Mouse (Mus musculus) bone marrow macrophage, adult 2 months (primary cell): ENCODE results near the gene Hmga1b. TPM values are rescaled to one million over a fixed set of nuclear protein-coding genes. Genes with fewer than 3 reads are reported as not detected.

Experiments used
- H3K27ac ChIP-seq: 2 replicates; pipeline ENCODE4 v1.5.1; 2012; ENCODE audit warnings: low read depth, low read length; ENCODE audit not compliant: insufficient read depth
- H3K4me1 ChIP-seq: 2 replicates; pipeline ENCODE4 v1.6.1; 2012; ENCODE audit warnings: low read length; ENCODE audit not compliant: control insufficient read depth, insufficient read depth
- H3K4me3 ChIP-seq: 2 replicates; pipeline ENCODE4 v1.5.1; 2012; ENCODE audit warnings: mild to moderate bottlenecking, low read length, moderate library complexity; ENCODE audit not compliant: insufficient read depth
- CTCF ChIP-seq: IDR thresholded peaks from 2 replicates; pipeline ENCODE4 v1.5.1; 2012; ENCODE audit warnings: low read depth, mild to moderate bottlenecking, low read length, moderate library complexity
- POLR2A ChIP-seq: IDR thresholded peaks from 2 replicates; pipeline ENCODE4 v1.6.1; 2012; ENCODE audit warnings: mild to moderate bottlenecking, low read depth, low read length, borderline replicate concordance
- polyA plus RNA-seq: library from polyadenylated mRNA; stranded (reverse); fragments of >200 nt; gene quantifications from 2 replicates; pipeline ENCODE4 v1.2.4, GENCODE M21; 2012; ENCODE audit not compliant: missing spikeins, insufficient read depth, insufficient read length

Gene Hmga1b
- polyA plus RNA-seq, 1 experiment: 13.2 TPM

- no peak for TF ChIP-seq POLR2A
- TF ChIP-seq CTCF: no peak
- Histone ChIP-seq H3K27ac (no peak overlapping the region), H3K4me3 (no peak overlapping the region), H3K4me1 (peaks cover 22% of the 10 kb centered on the region)
These were observed 35.6 kb downstream of the Hmga1b start for GRCm38 (mm10) chr11:120798244-120798643.

DNA sequence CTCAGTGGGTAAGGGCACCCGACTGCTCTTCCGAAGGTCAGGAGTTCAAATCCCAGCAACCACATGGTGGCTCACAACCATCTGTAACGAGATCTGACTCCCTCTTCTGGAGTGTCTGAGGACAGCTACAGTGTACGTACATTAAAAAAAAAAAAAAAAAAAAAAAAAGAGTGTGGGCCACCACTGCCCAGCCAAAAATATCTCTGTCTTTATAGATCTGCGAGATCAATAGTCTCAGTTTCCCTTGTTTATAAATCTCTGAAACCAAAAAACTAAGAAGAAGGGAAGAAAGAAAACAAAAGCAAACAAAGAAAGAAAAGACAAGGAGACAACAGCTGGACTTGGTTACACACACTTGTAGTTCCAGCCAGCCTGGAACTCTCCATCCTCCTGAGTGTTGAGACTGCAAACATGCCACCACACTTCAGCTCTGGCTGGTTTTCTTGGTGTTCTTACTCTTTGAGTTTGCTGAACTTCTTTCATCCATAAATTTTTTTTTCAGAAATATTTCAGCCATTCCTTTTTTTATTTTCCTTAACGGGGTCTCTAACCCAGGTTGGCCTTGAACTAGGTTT is 36.8 kb downstream of the Hmga1b start:
- Histone ChIP-seq H3K4me1 (peaks cover 22% of the 10 kb centered on the region), H3K4me3 (no peak overlapping the region), H3K27ac (no peak overlapping the region)
- TF ChIP-seq CTCF: no peak
- no peak for TF ChIP-seq POLR2A

DNA sequence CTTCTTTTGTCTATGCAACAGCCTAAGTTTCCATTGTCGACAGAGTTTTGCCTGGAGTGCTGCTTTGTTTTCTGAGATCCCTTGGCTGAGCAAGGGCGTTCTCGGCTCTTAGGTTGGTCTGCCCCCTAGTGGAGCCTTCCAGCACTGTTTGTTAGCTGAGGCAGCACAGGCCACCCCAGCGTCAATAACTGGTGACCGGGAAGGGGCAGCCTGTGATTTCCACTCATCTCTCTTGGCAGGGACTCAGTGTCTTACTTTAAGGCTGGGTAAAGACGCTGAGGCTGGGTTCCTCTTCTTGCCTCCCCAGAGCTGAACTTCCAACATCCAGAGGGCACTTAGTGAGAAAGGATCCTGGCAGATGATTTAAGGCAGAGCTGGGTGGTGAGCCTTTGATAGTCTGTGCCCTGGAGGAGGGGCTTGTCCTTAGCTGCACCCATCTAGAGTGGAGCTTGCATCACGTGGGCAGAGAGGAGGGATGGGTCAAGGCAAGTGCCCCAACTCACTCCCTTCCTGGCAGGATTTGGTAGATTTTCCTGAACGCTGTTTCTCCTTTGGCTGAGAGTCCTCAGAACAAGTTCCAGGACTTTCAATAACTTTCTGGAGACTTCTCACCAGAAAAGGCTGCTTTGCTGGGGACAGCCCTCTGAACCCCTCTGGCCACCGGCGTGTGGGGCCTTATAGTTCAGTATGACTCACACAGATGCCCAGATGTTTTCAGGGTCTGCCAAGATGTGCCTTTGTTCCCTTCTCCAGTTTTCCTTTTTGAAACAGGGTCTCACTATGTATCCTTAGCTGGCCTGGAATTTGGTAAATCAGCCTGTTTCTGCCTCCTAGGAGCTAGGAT is 37.7 kb downstream of the Hmga1b start:
- 0 out of 2 replicates have a peak overlapping the region, but pooled peaks have one; percentile 12 for H3K4me3 ChIP-seq
- H3K4me1 ChIP-seq: peaks cover 17% of the 10 kb centered on the region
- TF ChIP-seq POLR2A: no peak
- peak; percentile 75 for TF ChIP-seq CTCF
- peak overlapping the region; percentile 64 for H3K27ac ChIP-seq

DNA sequence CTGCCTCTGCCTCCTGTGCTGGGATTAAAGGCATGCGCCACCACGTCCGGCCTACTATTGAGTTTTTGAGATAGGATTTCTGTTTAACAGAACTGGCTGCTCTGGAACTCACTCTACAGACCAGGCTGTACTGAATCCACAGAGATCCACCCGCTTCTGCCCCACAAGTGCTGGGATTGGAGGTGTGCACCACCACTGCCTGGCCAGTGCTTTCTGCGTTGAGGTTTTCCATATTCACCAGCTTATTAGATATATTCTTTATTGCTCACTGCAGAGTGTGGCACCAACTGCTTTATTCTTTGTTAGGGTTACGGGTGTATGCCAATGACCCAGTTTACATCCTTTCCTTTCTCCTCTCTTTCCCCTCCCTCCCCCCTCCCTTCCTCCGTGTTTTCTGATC is 41.7 kb downstream of the Hmga1b start:
- TF ChIP-seq POLR2A (no peak), CTCF (no peak)
- Histone ChIP-seq H3K27ac (no peak overlapping the region), H3K4me3 (no peak overlapping the region), H3K4me1 (peaks cover 14% of the 10 kb centered on the region)

- TF ChIP-seq CTCF (no peak), POLR2A (no peak)
- peaks cover 11% of the 10 kb centered on the region for H3K4me1 ChIP-seq
- no peak overlapping the region for H3K27ac ChIP-seq
- no peak overlapping the region for H3K4me3 ChIP-seq
These were observed 42.2 kb downstream of the Hmga1b start for GRCm38 (mm10) chr11:120804769-120805168.

- Histone ChIP-seq H3K27ac (no peak overlapping the region), H3K4me3 (no peak overlapping the region), H3K4me1 (peaks cover 4% of the 10 kb centered on the region)
- TF ChIP-seq POLR2A (no peak), CTCF (no peak)
These were observed 43.0 kb downstream of the Hmga1b start for GRCm38 (mm10) chr11:120805375-120806298.

GRCm38 (mm10) chr11:120808010-120808409 is 45.4 kb downstream of the Hmga1b start:
- no peak overlapping the region for H3K4me3 ChIP-seq
- no peak overlapping the region for H3K27ac ChIP-seq
- H3K4me1 ChIP-seq: no peaks in the 10 kb centered on the region
- TF ChIP-seq CTCF (no peak), POLR2A (no peak)

GRCm38 (mm10) chr11:120812068-120812467 is 49.5 kb downstream of the Hmga1b start:
- Histone ChIP-seq H3K4me1 (no peaks in the 10 kb centered on the region), H3K4me3 (no peak overlapping the region), H3K27ac (no peak overlapping the region)
- TF ChIP-seq CTCF (no peak), POLR2A (no peak)

Other genes starting within 250 kb of the Hmga1b start
- gene Gcgr, start 232.1 kb upstream of the Hmga1b start, polyA plus RNA-seq: not detected in 2 replicates
- 63.5 and 64.0 TPM in 2 replicates for gene Mcrip1, start 213.1 kb upstream of the Hmga1b start, polyA plus RNA-seq
- gene Ppp1r27, start 211.7 kb upstream of the Hmga1b start, polyA plus RNA-seq: not detected in 2 replicates
- 292 and 334 TPM in 2 replicates for gene P4hb, start 189.5 kb upstream of the Hmga1b start, polyA plus RNA-seq
- 628 and 760 TPM in 2 replicates for gene Arhgdia, start 181.2 kb upstream of the Hmga1b start, polyA plus RNA-seq
- gene Alyref, start 164.4 kb upstream of the Hmga1b start, polyA plus RNA-seq: 97.5 and 121 TPM in 2 replicates
- gene Anapc11, start 164.4 kb upstream of the Hmga1b start, polyA plus RNA-seq: 127 and 128 TPM in 2 replicates
- gene Npb, start 154.3 kb upstream of the Hmga1b start, polyA plus RNA-seq: 1.4 TPM in 1 of 2 replicates, not detected in the other
- 52.4 and 64.5 TPM in 2 replicates for gene Pcyt2, start 144.9 kb upstream of the Hmga1b start, polyA plus RNA-seq
- gene Sirt7, start 137.6 kb upstream of the Hmga1b start, polyA plus RNA-seq: 78.5 and 91.5 TPM in 2 replicates
- 76.0 and 77.5 TPM in 2 replicates for gene Mafg, start 129.2 kb upstream of the Hmga1b start, polyA plus RNA-seq
- 0.61 and 0.78 TPM in 2 replicates for gene Pycr1, start 119.0 kb upstream of the Hmga1b start, polyA plus RNA-seq
- gene Myadml2, start 114.6 kb upstream of the Hmga1b start, polyA plus RNA-seq: not detected in 2 replicates
- gene Notum, start 101.6 kb upstream of the Hmga1b start, polyA plus RNA-seq: not detected in 2 replicates
- gene Aspscr1, start 89.8 kb upstream of the Hmga1b start, polyA plus RNA-seq: 42.8 and 50.5 TPM in 2 replicates
- gene Cenpx, start 49.1 kb upstream of the Hmga1b start, polyA plus RNA-seq: 109 and 110 TPM in 2 replicates
- gene Lrrc45, start 48.9 kb upstream of the Hmga1b start, polyA plus RNA-seq: 34.3 and 46.1 TPM in 2 replicates
- 14.3 and 18.1 TPM in 2 replicates for gene Rac3, start 41.3 kb upstream of the Hmga1b start, polyA plus RNA-seq
- gene Dcxr, start 35.5 kb upstream of the Hmga1b start, polyA plus RNA-seq: 65.0 and 65.6 TPM in 2 replicates
- 57.0 and 81.4 TPM in 2 replicates for gene Cbr2, start 30.7 kb upstream of the Hmga1b start, polyA plus RNA-seq
- gene Rfng, start 21.4 kb downstream of the Hmga1b start, polyA plus RNA-seq: 18.3 and 22.6 TPM in 2 replicates
- gene Gps1, start 21.5 kb downstream of the Hmga1b start, polyA plus RNA-seq: 34.7 and 41.1 TPM in 2 replicates
- 22.7 and 28.5 TPM in 2 replicates for gene Dus1l, start 33.6 kb downstream of the Hmga1b start, polyA plus RNA-seq
- 6.9 and 8.1 TPM in 2 replicates for gene Fasn, start 61.8 kb downstream of the Hmga1b start, polyA plus RNA-seq
- 3.0 and 4.1 TPM in 2 replicates for gene Ccdc57, start 170.1 kb downstream of the Hmga1b start, polyA plus RNA-seq
- gene Slc16a3, start 185.7 kb downstream of the Hmga1b start, polyA plus RNA-seq: 45.2 and 50.5 TPM in 2 replicates
- gene Csnk1d, start 228.5 kb downstream of the Hmga1b start, polyA plus RNA-seq: 80.3 and 87.4 TPM in 2 replicates